Mouse (Mus musculus) lung, embryonic 14.5 days (tissue): ENCODE measurements at regions not wholly inside any gene's neighbourhood (a gene's known extent, or its start where the extent isn't known, plus 50 kb on each side); places are given as distances from the start of the nearest gene placed in this dataset.

Source experiments
- ATAC-seq: fragments of 200-750 bp; cut with Nextera tagmentation; 2 replicates; pipeline ENCODE4 v1.8.0; 2017; ENCODE audit warnings: mild to moderate bottlenecking, moderate TSS enrichment, moderate library complexity; ENCODE audit not compliant: insufficient read depth
- DNase-seq: peaks from one replicate; pipeline ENCODE4 v3.0.0-alpha.2; 2015
- H3K27ac ChIP-seq: fragments of 300-500 bp; sonication (generic); 2 replicates; pipeline ENCODE4 v1.5.1; 2014; ENCODE audit warnings: low read depth, mild to moderate bottlenecking, moderate library complexity
- H3K27me3 ChIP-seq: fragments of 300-500 bp; sonication (generic); 2 replicates; pipeline ENCODE4 v1.6.1; 2014; ENCODE audit warnings: low read length, control low read depth; ENCODE audit not compliant: insufficient read depth
- H3K36me3 ChIP-seq: fragments of 300-500 bp; sonication (generic); 2 replicates; pipeline ENCODE4 v1.6.1; 2014; ENCODE audit warnings: control low read depth; ENCODE audit not compliant: insufficient read depth
- H3K4me1 ChIP-seq: fragments of 300-500 bp; sonication (generic); 2 replicates; pipeline ENCODE4 v1.6.1; 2014; ENCODE audit warnings: antibody characterized with exemption, control low read depth; ENCODE audit not compliant: insufficient read depth
- H3K4me2 ChIP-seq: fragments of 300-500 bp; sonication (generic); 2 replicates; pipeline ENCODE4 v1.6.1; 2014; ENCODE audit warnings: mild to moderate bottlenecking
- H3K4me3 ChIP-seq: fragments of 300-500 bp; sonication (generic); 2 replicates; pipeline ENCODE4 v1.5.1; 2014; ENCODE audit warnings: low read depth, low read length
- H3K9ac ChIP-seq: fragments of 300-500 bp; sonication (generic); 2 replicates; pipeline ENCODE4 v1.6.1; 2014
- H3K9me3 ChIP-seq: fragments of 300-500 bp; sonication (generic); 2 replicates; pipeline ENCODE4 v1.6.1; 2016; ENCODE audit warnings: low read depth, low read length, control low read depth
- CTCF ChIP-seq: IDR thresholded peaks from 2 replicates; pipeline ENCODE4 v1.5.1; 2016; ENCODE audit warnings: antibody characterized with exemption, low read depth
- WGBS: fragments of 180-500 bp; shearing (Covaris S2); extraction: QIAGEN DNeasy Blood & Tissue Kit; methylation state at CpG from one replicate; pipeline ENCODE4 v1.1.7; 2014; 5-methylcytosine and 5-hydroxymethylcytosine counted together

- Histone ChIP-seq H3K4me1 (no peaks in the 10 kb centered on the region), H3K36me3 (no peaks in the 10 kb centered on the region), H3K9ac (no peak overlapping the region), H3K4me2 (no peak overlapping the region), H3K27me3 (no peaks in the 10 kb centered on the region), H3K9me3 (no peaks in the 10 kb centered on the region), H3K4me3 (no peak overlapping the region), H3K27ac (no peak overlapping the region)
- ATAC-seq, result no peak
- WGBS, result 74% methylated on average over 1 of the region's 1 CpGs
- TF ChIP-seq CTCF, result no peak
- no peak for DNase-seq
These were observed 1459.9 kb downstream of the Slc22a22 start for GRCm38 (mm10) chr15:56017561-56017960.

DNA sequence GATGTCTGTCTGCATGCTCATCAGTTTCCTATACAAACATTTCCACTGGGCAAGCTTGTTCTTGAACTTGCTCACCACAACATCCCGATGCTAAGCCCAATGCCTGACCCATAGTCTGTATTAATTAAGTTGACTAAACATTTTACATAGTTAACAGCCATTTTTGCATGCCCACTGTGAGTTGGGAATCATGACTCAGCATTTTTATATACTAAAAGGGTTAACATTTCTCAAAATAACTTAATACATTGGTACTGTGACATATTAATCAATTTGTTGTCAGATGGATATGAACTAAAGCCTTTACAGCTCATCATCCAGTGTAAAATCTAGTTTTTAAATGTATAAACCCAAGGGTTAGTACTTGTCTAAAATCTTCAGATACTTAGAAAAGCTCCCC, 1461.4 kb downstream of the Slc22a22 start:
- TF ChIP-seq CTCF, result no peak
- no peak overlapping the region for H3K4me3 ChIP-seq
- no peaks in the 10 kb centered on the region for H3K27me3 ChIP-seq
- no peaks in the 10 kb centered on the region for H3K4me1 ChIP-seq
- H3K27ac ChIP-seq, result no peak overlapping the region
- H3K9me3 ChIP-seq, result no peaks in the 10 kb centered on the region
- no peak overlapping the region for H3K4me2 ChIP-seq
- DNase-seq (no peak), ATAC-seq (no peak)
- no peak overlapping the region for H3K9ac ChIP-seq
- no peaks in the 10 kb centered on the region for H3K36me3 ChIP-seq
- WGBS, result 52% methylated on average over 1 of the region's 1 CpGs

GRCm38 (mm10) chr15:56014059-56014620, 1463.3 kb downstream of the Slc22a22 start:
- Histone ChIP-seq H3K36me3 (no peaks in the 10 kb centered on the region), H3K9me3 (no peaks in the 10 kb centered on the region), H3K27ac (no peak overlapping the region), H3K9ac (no peak overlapping the region), H3K27me3 (no peaks in the 10 kb centered on the region), H3K4me3 (no peak overlapping the region), H3K4me2 (no peak overlapping the region), H3K4me1 (no peaks in the 10 kb centered on the region)
- ATAC-seq, result no peak
- no peak for TF ChIP-seq CTCF
- WGBS, result 42% methylated on average over 8 of the region's 8 CpGs
- peak; percentile 22 for DNase-seq

DNA sequence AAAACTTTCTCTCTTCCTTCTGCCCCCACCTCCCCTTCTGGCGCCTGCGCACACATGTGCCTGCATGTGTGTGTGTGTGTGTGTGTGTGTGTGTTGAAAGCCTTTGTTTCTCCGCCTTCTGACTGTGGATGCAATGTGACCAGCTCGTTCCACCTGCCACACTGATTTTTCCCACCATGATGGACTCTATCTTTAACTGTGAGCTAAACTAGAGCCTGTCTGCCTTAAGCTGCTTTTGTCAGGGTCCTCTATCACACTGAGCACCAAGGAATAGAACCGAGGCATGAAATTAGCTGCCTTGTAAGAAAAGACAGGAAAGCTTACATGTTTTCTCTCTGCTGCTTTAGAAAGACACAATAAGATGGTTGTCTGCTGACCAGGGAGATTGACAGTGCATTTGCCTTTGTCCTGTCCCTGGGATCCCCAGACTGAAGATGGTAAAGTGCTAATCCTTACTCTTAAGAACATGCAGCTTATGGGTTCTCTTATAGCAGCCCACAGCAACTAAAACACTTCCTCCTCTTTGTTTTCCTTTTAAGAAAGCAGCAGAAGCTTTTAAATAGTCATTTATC, 1468.7 kb downstream of the Slc22a22 start:
- Histone ChIP-seq H3K4me3 (no peak overlapping the region), H3K9me3 (no peaks in the 10 kb centered on the region), H3K27me3 (no peaks in the 10 kb centered on the region), H3K27ac (no peak overlapping the region), H3K9ac (no peak overlapping the region), H3K4me1 (no peaks in the 10 kb centered on the region), H3K4me2 (no peak overlapping the region), H3K36me3 (no peaks in the 10 kb centered on the region)
- TF ChIP-seq CTCF, result no peak
- no peak for DNase-seq
- WGBS, result 79% methylated on average over 5 of the region's 5 CpGs
- ATAC-seq, result no peak

GRCm38 (mm10) chr15:56007376-56007775, 1470.0 kb downstream of the Slc22a22 start:
- Histone ChIP-seq H3K9me3 (no peaks in the 10 kb centered on the region), H3K27ac (no peak overlapping the region), H3K9ac (no peak overlapping the region), H3K27me3 (no peaks in the 10 kb centered on the region), H3K4me3 (no peak overlapping the region), H3K4me2 (no peak overlapping the region), H3K36me3 (no peaks in the 10 kb centered on the region), H3K4me1 (no peaks in the 10 kb centered on the region)
- WGBS, result 75% methylated on average over 3 of the region's 3 CpGs
- ATAC-seq, result no peak
- DNase-seq, result no peak
- TF ChIP-seq CTCF, result no peak

- TF ChIP-seq CTCF, result no peak
- ATAC-seq (no peak), DNase-seq (no peak)
- H3K36me3 ChIP-seq, result no peaks in the 10 kb centered on the region
- no peak overlapping the region for H3K27ac ChIP-seq
- no peak overlapping the region for H3K9ac ChIP-seq
- no peak overlapping the region for H3K4me2 ChIP-seq
- WGBS, result 75% methylated on average over 8 of the region's 8 CpGs
- H3K9me3 ChIP-seq, result no peaks in the 10 kb centered on the region
- no peaks in the 10 kb centered on the region for H3K27me3 ChIP-seq
- no peaks in the 10 kb centered on the region for H3K4me1 ChIP-seq
- no peak overlapping the region for H3K4me3 ChIP-seq
These were observed 1472.1 kb downstream of the Slc22a22 start for GRCm38 (mm10) chr15:56005361-56005760.

DNA sequence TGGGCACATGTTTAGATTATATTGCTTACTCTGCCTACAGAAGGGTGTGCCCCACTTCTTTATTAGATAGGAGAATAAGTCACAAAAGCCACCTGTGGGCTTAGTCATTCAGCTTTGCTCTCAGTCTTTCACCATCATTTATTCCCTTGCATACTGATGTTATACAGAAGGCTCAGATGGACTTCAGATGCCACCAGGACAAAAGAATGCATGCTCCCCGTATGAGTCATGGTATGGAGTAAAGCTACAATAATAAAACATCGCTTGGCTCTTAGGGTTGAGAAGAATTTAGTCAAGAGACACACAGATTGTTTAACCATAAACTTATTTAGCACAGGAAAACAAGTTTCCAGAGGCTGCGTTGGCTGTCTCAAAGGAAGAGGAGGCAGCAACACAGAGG, 1473.5 kb downstream of the Slc22a22 start:
- DNase-seq, result no peak
- Histone ChIP-seq H3K27ac (no peak overlapping the region), H3K4me2 (no peak overlapping the region), H3K27me3 (no peaks in the 10 kb centered on the region), H3K36me3 (no peaks in the 10 kb centered on the region), H3K9ac (no peak overlapping the region), H3K4me3 (no peak overlapping the region), H3K4me1 (no peaks in the 10 kb centered on the region), H3K9me3 (no peaks in the 10 kb centered on the region)
- ATAC-seq, result no peak
- WGBS, result 80% methylated on average over 3 of the region's 3 CpGs
- no peak for TF ChIP-seq CTCF
